In genomic region chr15:27684813-27685212, GRCm38 (mm10) we compare ENCODE assay signal across 25 mouse cellular contexts.
"Had no signal": no experiment of that assay in that cellular context is flagged by ENCODE, and none has a peak within 500 bp of the region (broad histone marks: within the 10 kb centered on the region; RNA-seq: fewer than 3 reads in every experiment).

No protein-coding gene starts in this region.

- H3K9me3 ChIP-seq: heart, embryonic 10.5 days; heart, embryonic 13.5 days; heart, embryonic 15.5 days; hindbrain, embryonic 13.5 days; hindbrain, embryonic 15.5 days; limb, embryonic 10.5 days; limb, embryonic 12.5 days; liver, embryonic 13.5 days; liver, embryonic 15.5 days had no signal

- H3K9ac ChIP-seq: heart, embryonic 13.5 days; heart, embryonic 15.5 days; hindbrain, embryonic 13.5 days; hindbrain, embryonic 15.5 days; limb, embryonic 12.5 days; liver, embryonic 13.5 days; liver, embryonic 15.5 days had no signal

- H3K27me3 ChIP-seq: hindbrain, embryonic 15.5 days had no signal

- H3K27ac ChIP-seq: gastrocnemius, adult 2 months; heart, embryonic 10.5 days; heart, embryonic 13.5 days; heart, embryonic 15.5 days; hindbrain, embryonic 13.5 days; hindbrain, embryonic 15.5 days; hindbrain, postnatal 0 days; layer of hippocampus, adult 2 months; left cerebral cortex, adult 2 months; limb, embryonic 10.5 days; limb, embryonic 12.5 days; liver, embryonic 13.5 days; liver, embryonic 15.5 days had no signal

- DNase-seq: gastrocnemius, adult 2 months; gastrocnemius, postnatal 10 days; gastrocnemius, postnatal 25 days; heart, postnatal 14 days; heart, postnatal 36 days; kidney, adult 18-20 months; kidney, adult 8-10 months; kidney, postnatal 10 days; kidney, postnatal 25 days; kidney, postnatal 4 days; liver; liver, embryonic 13.5 days had no signal

- H3K4me3 ChIP-seq: gastrocnemius, adult 2 months; heart, embryonic 10.5 days; heart, embryonic 13.5 days; heart, embryonic 15.5 days; hindbrain, embryonic 13.5 days; hindbrain, embryonic 15.5 days; layer of hippocampus, adult 2 months; left cerebral cortex, adult 2 months; limb, embryonic 10.5 days; limb, embryonic 12.5 days; liver, embryonic 13.5 days; liver, embryonic 15.5 days had no signal

- ATAC-seq: hindbrain, postnatal 0 days; intestine, embryonic 16.5 days had no signal

- H3K36me3 ChIP-seq: heart, embryonic 10.5 days; heart, embryonic 13.5 days; heart, embryonic 15.5 days; hindbrain, embryonic 13.5 days; hindbrain, embryonic 15.5 days; limb, embryonic 10.5 days; limb, embryonic 12.5 days; liver, embryonic 13.5 days; liver, embryonic 15.5 days had no signal

- H3K4me2 ChIP-seq: heart, embryonic 13.5 days; heart, embryonic 15.5 days; hindbrain, embryonic 13.5 days; hindbrain, embryonic 15.5 days; limb, embryonic 12.5 days; liver, embryonic 11.5 days; liver, embryonic 13.5 days; liver, embryonic 15.5 days had no signal
